Mouse (Mus musculus) liver, postnatal 0 days (tissue): ENCODE measurements at regions not wholly inside any gene's neighbourhood (a gene's known extent, or its start where the extent isn't known, plus 50 kb on each side); places are given as distances from the start of the nearest gene placed in this dataset.
A peak's percentile ranks its signal among the peaks of the same experiment; 100 is the strongest.

Experiments
- ATAC-seq: fragments of 200-750 bp; cut with Nextera tagmentation; 2 replicates; pipeline ENCODE4 v1.8.0; 2017; ENCODE audit warnings: mild to moderate bottlenecking, moderate library complexity
- DNase-seq: peaks from one replicate; pipeline ENCODE4 v3.0.0-alpha.2; 2016
- H3K27ac ChIP-seq: fragments of 300-500 bp; sonication (generic); 2 replicates; pipeline ENCODE4 v1.5.1; 2014; ENCODE audit warnings: antibody characterized with exemption, moderate library complexity, mild to moderate bottlenecking, low read depth
- H3K27me3 ChIP-seq: fragments of 300-500 bp; sonication (generic); 2 replicates; pipeline ENCODE4 v1.6.1; 2014; ENCODE audit warnings: low read length, control low read depth, mixed read lengths; ENCODE audit not compliant: insufficient read depth
- H3K36me3 ChIP-seq: fragments of 300-500 bp; sonication (generic); replicated peaks from 2 replicates; pipeline ENCODE4 v1.6.1; 2014; ENCODE audit warnings: mild to moderate bottlenecking, control low read depth, low read length, moderate library complexity, mixed read lengths; ENCODE audit not compliant: insufficient read depth
- H3K4me1 ChIP-seq: fragments of 300-500 bp; sonication (generic); 2 replicates; pipeline ENCODE4 v1.6.1; 2014; ENCODE audit warnings: antibody characterized with exemption, mild to moderate bottlenecking, control low read depth; ENCODE audit not compliant: insufficient read depth
- H3K4me2 ChIP-seq: fragments of 300-500 bp; sonication (generic); 2 replicates; pipeline ENCODE4 v1.6.1; 2014; ENCODE audit warnings: low read depth, mild to moderate bottlenecking, low read length, moderate library complexity, mixed read lengths
- H3K4me3 ChIP-seq: fragments of 300-500 bp; sonication (generic); 2 replicates; pipeline ENCODE4 v1.5.1; 2014; ENCODE audit warnings: low read depth, low read length
- H3K9ac ChIP-seq: fragments of 300-500 bp; sonication (generic); replicated peaks from 2 replicates; pipeline ENCODE4 v1.6.1; 2014; ENCODE audit warnings: mild to moderate bottlenecking, moderate library complexity
- H3K9me3 ChIP-seq: fragments of 300-500 bp; sonication (generic); 2 replicates; pipeline ENCODE4 v1.6.1; 2016; ENCODE audit warnings: mild to moderate bottlenecking, control low read depth, low read length, mixed read lengths
- CTCF ChIP-seq: sonication (generic); IDR thresholded peaks from 2 replicates; pipeline ENCODE4 v1.5.1; 2016; ENCODE audit warnings: antibody characterized with exemption, low read depth
- EP300 ChIP-seq: IDR thresholded peaks from 2 replicates; pipeline ENCODE4 v1.6.1; 2016; ENCODE audit warnings: antibody characterized with exemption, low read depth, mild to moderate bottlenecking
- WGBS: fragments of 180-500 bp; shearing (Covaris S2); extraction: QIAGEN DNeasy Blood & Tissue Kit; methylation state at CpG from one replicate; pipeline ENCODE4 v1.1.7; 2014; ENCODE audit not compliant: insufficient replicate concordance; 5-methylcytosine and 5-hydroxymethylcytosine counted together

- Histone ChIP-seq H3K4me2 (no peak overlapping the region), H3K4me1 (peaks cover 5% of the 10 kb centered on the region), H3K4me3 (no peak overlapping the region), H3K27ac (no peak overlapping the region), H3K9ac (no peak overlapping the region), H3K36me3 (no peaks in the 10 kb centered on the region), H3K27me3 (no peaks in the 10 kb centered on the region), H3K9me3 (no peaks in the 10 kb centered on the region)
- no peak for ATAC-seq
- 56% methylated on average over 4 of the region's 4 CpGs for WGBS
- no peak for DNase-seq
- TF ChIP-seq EP300 (no peak), CTCF (no peak)
Measured at GRCm38 (mm10) chr12:54374060-54374459, 170.4 kb upstream of the Egln3 start.

DNA sequence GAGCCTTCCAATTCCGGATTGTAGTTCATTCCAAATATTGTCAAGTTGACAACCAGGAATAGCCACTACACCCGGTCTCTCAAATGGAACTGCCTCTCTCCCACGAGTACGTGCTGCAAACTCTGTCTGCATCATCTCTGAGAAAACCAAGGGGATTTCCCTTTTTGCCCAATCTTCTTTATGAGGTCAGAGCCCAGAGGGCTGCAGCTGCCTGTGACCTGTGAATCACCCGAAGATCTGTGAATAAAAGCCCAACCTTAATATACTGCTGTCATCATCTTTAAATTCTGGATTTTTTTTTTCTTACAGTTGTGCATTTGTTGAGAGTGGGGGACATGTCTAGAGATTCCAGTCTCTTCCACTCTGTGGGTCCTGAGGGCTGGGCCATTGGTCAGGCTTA, 165.6 kb upstream of the Egln3 start:
- TF ChIP-seq CTCF (no peak), EP300 (no peak)
- no peak overlapping the region for H3K4me3 ChIP-seq
- ATAC-seq = peak; percentile 75
- H3K36me3 ChIP-seq = no peaks in the 10 kb centered on the region
- H3K4me2 ChIP-seq = no peak overlapping the region
- H3K9ac ChIP-seq = no peak overlapping the region
- no peaks in the 10 kb centered on the region for H3K27me3 ChIP-seq
- H3K27ac ChIP-seq = no peak overlapping the region
- DNase-seq = no peak
- 32% methylated on average over 5 of the region's 5 CpGs for WGBS
- H3K9me3 ChIP-seq = no peaks in the 10 kb centered on the region
- peaks cover 5% of the 10 kb centered on the region for H3K4me1 ChIP-seq

DNA sequence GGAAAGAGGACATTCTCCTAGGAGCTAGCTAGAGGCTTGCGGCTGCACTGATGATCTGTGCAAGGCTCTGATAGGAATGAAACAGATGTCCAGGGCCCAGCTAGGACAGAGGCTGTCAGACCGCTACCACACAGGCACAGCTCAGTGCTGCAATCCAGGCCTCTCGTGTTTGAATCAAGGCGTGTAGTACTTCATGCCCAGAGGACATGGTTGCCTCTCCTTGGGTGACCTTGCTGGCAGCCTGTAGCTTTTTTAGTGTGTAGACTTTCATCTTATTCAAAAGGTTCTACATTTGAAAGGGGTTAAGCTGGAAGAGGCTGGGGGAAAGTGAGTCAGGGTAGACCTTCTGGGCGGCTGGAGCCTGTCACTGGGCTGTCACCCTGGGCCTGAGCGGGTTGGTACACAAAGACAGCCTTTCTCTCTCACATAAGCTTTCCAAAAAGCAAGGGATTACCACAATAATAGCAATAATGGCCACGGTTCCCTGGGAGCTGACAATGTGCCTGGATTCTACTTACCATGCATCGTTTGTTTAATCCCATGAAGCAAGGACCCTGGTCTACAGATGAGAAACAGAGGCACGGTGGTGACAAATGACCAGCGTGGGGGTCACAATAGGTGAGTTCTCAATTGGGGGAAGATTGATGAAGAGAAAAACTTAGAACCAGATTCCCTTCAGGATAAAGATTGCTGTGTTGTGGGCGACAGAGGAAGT, 160.9 kb upstream of the Egln3 start:
- Histone ChIP-seq H3K36me3 (no peaks in the 10 kb centered on the region), H3K4me3 (no peak overlapping the region), H3K27ac (no peak overlapping the region), H3K4me2 (no peak overlapping the region), H3K4me1 (peaks cover 2% of the 10 kb centered on the region), H3K9me3 (peaks cover 3% of the 10 kb centered on the region; the same call in 1 of the 2 replicates), H3K27me3 (no peaks in the 10 kb centered on the region), H3K9ac (no peak overlapping the region)
- no peak for ATAC-seq
- 82% methylated on average over 11 of the region's 11 CpGs for WGBS
- DNase-seq = no peak
- no peak for TF ChIP-seq EP300
- no peak for TF ChIP-seq CTCF

- no peak overlapping the region for H3K9ac ChIP-seq
- no peak for DNase-seq
- no peaks in the 10 kb centered on the region for H3K27me3 ChIP-seq
- 64% methylated on average over 4 of the region's 4 CpGs for WGBS
- no peak overlapping the region for H3K27ac ChIP-seq
- H3K4me3 ChIP-seq = no peak overlapping the region
- ATAC-seq = no peak
- H3K4me2 ChIP-seq = no peak overlapping the region
- no peak for TF ChIP-seq EP300
- no peak for TF ChIP-seq CTCF
- H3K36me3 ChIP-seq = no peaks in the 10 kb centered on the region
- H3K4me1 ChIP-seq = no peaks in the 10 kb centered on the region
- H3K9me3 ChIP-seq = peaks cover 3% of the 10 kb centered on the region; the same call in 1 of the 2 replicates
Measured at GRCm38 (mm10) chr12:54361762-54362161, 158.1 kb upstream of the Egln3 start.

GRCm38 (mm10) chr12:54354187-54354586, 150.5 kb upstream of the Egln3 start:
- Histone ChIP-seq H3K27ac (0 out of 2 replicates have a peak overlapping the region, but pooled peaks have one; percentile 3), H3K27me3 (no peaks in the 10 kb centered on the region), H3K9me3 (no peaks in the 10 kb centered on the region), H3K4me2 (no peak overlapping the region), H3K9ac (no peak overlapping the region), H3K4me1 (peaks cover 7% of the 10 kb centered on the region), H3K36me3 (no peaks in the 10 kb centered on the region), H3K4me3 (no peak overlapping the region)
- ATAC-seq = no peak
- peak; percentile 19 for DNase-seq
- no peak for TF ChIP-seq CTCF
- TF ChIP-seq EP300 = no peak
- 59% methylated on average over 6 of the region's 6 CpGs for WGBS

DNA sequence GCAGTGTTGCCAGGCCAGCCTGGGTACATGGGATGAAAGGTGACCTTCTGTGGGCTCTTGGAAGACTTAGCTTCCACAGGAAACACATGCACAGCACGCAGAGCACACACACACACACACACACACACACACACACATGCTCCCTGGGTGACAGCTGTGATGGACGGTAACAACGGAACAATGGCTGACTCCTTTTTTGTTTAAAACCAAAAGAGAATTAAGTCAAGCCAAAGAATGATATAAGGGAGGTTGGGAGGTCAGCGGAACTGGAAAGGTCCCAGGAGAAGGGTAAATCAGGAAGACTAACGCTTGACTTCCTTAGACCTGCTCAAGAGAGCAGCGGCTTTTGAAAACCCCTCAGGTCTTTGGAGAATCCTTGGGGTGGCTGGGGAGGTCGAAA, 150.0 kb upstream of the Egln3 start:
- Histone ChIP-seq H3K9ac (no peak overlapping the region), H3K9me3 (no peaks in the 10 kb centered on the region), H3K27ac (no peak overlapping the region), H3K36me3 (no peaks in the 10 kb centered on the region), H3K4me3 (no peak overlapping the region), H3K4me1 (peaks cover 7% of the 10 kb centered on the region), H3K4me2 (no peak overlapping the region), H3K27me3 (no peaks in the 10 kb centered on the region)
- WGBS = 59% methylated on average over 7 of the region's 7 CpGs
- ATAC-seq (no peak), DNase-seq (no peak)
- TF ChIP-seq EP300 = no peak
- no peak for TF ChIP-seq CTCF
